Mouse (Mus musculus) stomach, embryonic 15.5 days (tissue): Measurements from ENCODE around the gene Pde4d. TPM values are rescaled to one million over a fixed set of nuclear protein-coding genes. Genes with fewer than 3 reads are reported as not detected.
A peak's percentile ranks its signal among the peaks of the same experiment; 100 is the strongest.

Experiments
- ATAC-seq: fragments of 200-750 bp; cut with Nextera tagmentation; 2 replicates; pipeline ENCODE4 v1.8.0; 2017; ENCODE audit warnings: low read depth, moderate number of reproducible peaks, moderate TSS enrichment; ENCODE audit not compliant: insufficient read depth, low FRiP score
- H3K27ac ChIP-seq: fragments of 300-500 bp; sonication (generic); 2 replicates; pipeline ENCODE4 v1.5.1; 2015; ENCODE audit warnings: mild to moderate bottlenecking, inconsistent platforms
- H3K27me3 ChIP-seq: fragments of 300-500 bp; sonication (generic); replicated peaks from 2 replicates; pipeline ENCODE4 v1.6.1; 2015; ENCODE audit warnings: inconsistent platforms
- H3K36me3 ChIP-seq: fragments of 300-500 bp; sonication (generic); 2 replicates; pipeline ENCODE4 v1.6.1; 2015; ENCODE audit warnings: inconsistent platforms
- H3K4me1 ChIP-seq: fragments of 300-500 bp; sonication (generic); 2 replicates; pipeline ENCODE4 v1.6.1; 2015; ENCODE audit warnings: inconsistent platforms
- H3K4me2 ChIP-seq: fragments of 300-500 bp; sonication (generic); 2 replicates; pipeline ENCODE4 v1.6.1; 2015; ENCODE audit warnings: mild to moderate bottlenecking, inconsistent platforms
- H3K4me3 ChIP-seq: fragments of 300-500 bp; sonication (generic); replicated peaks from 2 replicates; pipeline ENCODE4 v1.5.1; 2015; ENCODE audit warnings: inconsistent platforms
- H3K9ac ChIP-seq: fragments of 300-500 bp; sonication (generic); 2 replicates; pipeline ENCODE4 v1.6.1; 2015; ENCODE audit warnings: inconsistent platforms
- H3K9me3 ChIP-seq: fragments of 300-500 bp; sonication (generic); 2 replicates; pipeline ENCODE4 v1.6.1; 2016; ENCODE audit warnings: inconsistent platforms
- WGBS: fragments of 180-500 bp; shearing (Covaris S2); methylation state at CpG from one replicate; pipeline ENCODE4 v1.1.7; 2015; 5-methylcytosine and 5-hydroxymethylcytosine counted together
- polyA plus RNA-seq: library from polyadenylated mRNA; unstranded; fragments of >200 nt; fragmentation: Nextera tagmentation; extraction: Ambion mirVana; gene quantifications from 2 replicates; pipeline ENCODE4 v1.2.1, GENCODE M21; 2015

Gene Pde4d
- polyA plus RNA-seq, 1 experiment from 2014 or later: 22.8 TPM

GRCm38 (mm10) chr13:109837921-109838320 is 1388.2 kb downstream of the Pde4d start:
- H3K27ac ChIP-seq: no peak overlapping the region
- no peak overlapping the region for H3K4me3 ChIP-seq
- H3K4me2 ChIP-seq: no peak overlapping the region
- H3K9ac ChIP-seq: no peak overlapping the region
- H3K4me1 ChIP-seq: no peaks in the 10 kb centered on the region
- 87% methylated on average over 7 of the region's 7 CpGs for WGBS
- H3K9me3 ChIP-seq: no peaks in the 10 kb centered on the region
- H3K27me3 ChIP-seq: no peaks in the 10 kb centered on the region
- no peaks in the 10 kb centered on the region for H3K36me3 ChIP-seq
- no peak for ATAC-seq

- WGBS: 25% methylated on average over 2 of the region's 2 CpGs
- H3K36me3 ChIP-seq: no peaks in the 10 kb centered on the region
- H3K9me3 ChIP-seq: no peaks in the 10 kb centered on the region
- no peak for ATAC-seq
- H3K4me2 ChIP-seq: no peak overlapping the region
- no peak overlapping the region for H3K27ac ChIP-seq
- no peaks in the 10 kb centered on the region for H3K27me3 ChIP-seq
- no peak overlapping the region for H3K4me3 ChIP-seq
- no peaks in the 10 kb centered on the region for H3K4me1 ChIP-seq
- H3K9ac ChIP-seq: no peak overlapping the region
Observed at GRCm38 (mm10) chr13:109840251-109840650, 1390.5 kb downstream of the Pde4d start.

- H3K9me3 ChIP-seq: no peaks in the 10 kb centered on the region
- H3K4me1 ChIP-seq: no peaks in the 10 kb centered on the region
- WGBS: 69% methylated on average over 2 of the region's 2 CpGs
- ATAC-seq: no peak
- H3K36me3 ChIP-seq: no peaks in the 10 kb centered on the region
- no peak overlapping the region for H3K4me2 ChIP-seq
- no peak overlapping the region for H3K4me3 ChIP-seq
- H3K27me3 ChIP-seq: no peaks in the 10 kb centered on the region
- H3K9ac ChIP-seq: no peak overlapping the region
- no peak overlapping the region for H3K27ac ChIP-seq
Observed at GRCm38 (mm10) chr13:109841140-109841822, 1391.5 kb downstream of the Pde4d start.

GRCm38 (mm10) chr13:109842982-109843381 is 1393.2 kb downstream of the Pde4d start:
- no peaks in the 10 kb centered on the region for H3K4me1 ChIP-seq
- H3K9me3 ChIP-seq: no peaks in the 10 kb centered on the region
- H3K4me3 ChIP-seq: no peak overlapping the region
- H3K9ac ChIP-seq: no peak overlapping the region
- no peaks in the 10 kb centered on the region for H3K36me3 ChIP-seq
- H3K4me2 ChIP-seq: no peak overlapping the region
- H3K27ac ChIP-seq: no peak overlapping the region
- no peaks in the 10 kb centered on the region for H3K27me3 ChIP-seq
- ATAC-seq: no peak
- 95% methylated on average over 2 of the region's 2 CpGs for WGBS

DNA sequence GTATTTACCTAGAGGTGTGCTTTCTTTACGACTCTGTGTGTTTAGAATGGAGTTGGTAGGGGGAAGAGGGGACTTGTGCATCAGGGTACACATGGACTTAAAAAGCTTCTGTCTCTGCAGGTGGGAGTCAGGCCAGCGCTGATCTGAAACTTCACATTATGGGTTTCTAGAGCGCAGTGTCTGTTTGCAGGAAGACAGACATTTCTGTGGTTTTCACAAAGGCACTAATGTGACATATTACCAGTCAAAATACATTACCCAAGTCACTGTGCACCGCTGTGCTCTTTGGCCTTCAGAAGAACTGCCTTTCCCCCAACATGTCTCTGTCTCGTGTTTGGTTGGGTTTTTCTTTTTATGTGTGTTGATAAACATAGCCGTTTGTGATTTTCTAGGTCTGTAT is 1395.1 kb downstream of the Pde4d start:
- ATAC-seq: no peak
- WGBS: 75% methylated on average over 6 of the region's 6 CpGs

GRCm38 (mm10) chr13:109863826-109864225 is 1414.1 kb downstream of the Pde4d start:
- H3K4me1 ChIP-seq: no peaks in the 10 kb centered on the region
- 54% methylated on average over 1 of the region's 1 CpGs for WGBS
- no peaks in the 10 kb centered on the region for H3K9me3 ChIP-seq
- ATAC-seq: no peak
- no peak overlapping the region for H3K4me2 ChIP-seq
- no peak overlapping the region for H3K9ac ChIP-seq
- no peaks in the 10 kb centered on the region for H3K36me3 ChIP-seq
- no peaks in the 10 kb centered on the region for H3K27me3 ChIP-seq
- H3K27ac ChIP-seq: no peak overlapping the region
- no peak overlapping the region for H3K4me3 ChIP-seq

More for the DNA sequence above, 1395.1 kb downstream of the Pde4d start:
- H3K4me2 ChIP-seq: no peak overlapping the region
- H3K9ac ChIP-seq: no peak overlapping the region
- no peak overlapping the region for H3K4me3 ChIP-seq
- H3K27me3 ChIP-seq: no peaks in the 10 kb centered on the region
- no peak overlapping the region for H3K27ac ChIP-seq
- no peaks in the 10 kb centered on the region for H3K9me3 ChIP-seq
- no peaks in the 10 kb centered on the region for H3K4me1 ChIP-seq
- H3K36me3 ChIP-seq: no peaks in the 10 kb centered on the region

DNA sequence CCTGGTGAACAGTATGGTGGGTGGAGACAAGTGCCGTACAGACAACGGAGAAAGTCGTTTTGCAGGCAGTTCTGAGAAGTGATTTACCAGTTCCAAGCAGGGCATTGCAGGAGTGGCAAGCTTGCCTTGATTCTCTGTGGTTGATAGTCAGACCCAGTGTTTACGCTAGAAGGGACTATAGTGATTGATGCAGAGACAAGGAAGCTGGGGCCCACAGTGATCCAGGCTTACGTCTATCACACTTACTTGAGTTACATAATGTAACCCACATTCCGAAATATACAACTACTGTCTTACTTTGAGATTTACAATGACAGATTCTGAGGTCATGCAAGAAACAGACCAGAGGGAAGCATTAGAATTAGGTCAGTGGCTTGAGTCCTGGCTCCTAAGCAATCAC is 1414.6 kb downstream of the Pde4d start:
- WGBS: 68% methylated on average over 6 of the region's 6 CpGs
- no peaks in the 10 kb centered on the region for H3K4me1 ChIP-seq
- H3K9ac ChIP-seq: no peak overlapping the region
- H3K4me2 ChIP-seq: no peak overlapping the region
- no peak overlapping the region for H3K4me3 ChIP-seq
- ATAC-seq: no peak
- H3K27me3 ChIP-seq: no peaks in the 10 kb centered on the region
- H3K36me3 ChIP-seq: no peaks in the 10 kb centered on the region
- no peaks in the 10 kb centered on the region for H3K9me3 ChIP-seq
- H3K27ac ChIP-seq: no peak overlapping the region

- no peak overlapping the region for H3K4me3 ChIP-seq
- no peaks in the 10 kb centered on the region for H3K27me3 ChIP-seq
- no peaks in the 10 kb centered on the region for H3K36me3 ChIP-seq
- no peaks in the 10 kb centered on the region for H3K4me1 ChIP-seq
- H3K27ac ChIP-seq: no peak overlapping the region
- no peak for ATAC-seq
- no peaks in the 10 kb centered on the region for H3K9me3 ChIP-seq
- H3K9ac ChIP-seq: no peak overlapping the region
- WGBS: 56% methylated on average over 8 of the region's 8 CpGs
- H3K4me2 ChIP-seq: no peak overlapping the region
Observed at GRCm38 (mm10) chr13:109880392-109880791, 1430.6 kb downstream of the Pde4d start.

GRCm38 (mm10) chr13:109881161-109881857 is 1431.6 kb downstream of the Pde4d start:
- ATAC-seq: peak; percentile 53; the same call in 1 of the 2 replicates

GRCm38 (mm10) chr13:109883636-109884035 is 1433.9 kb downstream of the Pde4d start:
- Histone ChIP-seq H3K36me3 (no peaks in the 10 kb centered on the region), H3K4me3 (no peak overlapping the region), H3K27me3 (no peaks in the 10 kb centered on the region), H3K4me1 (no peaks in the 10 kb centered on the region), H3K9ac (no peak overlapping the region), H3K27ac (no peak overlapping the region), H3K4me2 (no peak overlapping the region), H3K9me3 (no peaks in the 10 kb centered on the region)
- 58% methylated on average over 5 of the region's 5 CpGs for WGBS
- ATAC-seq: no peak

More at GRCm38 (mm10) chr13:109881161-109881857, 1431.6 kb downstream of the Pde4d start:
- Histone ChIP-seq H3K27me3 (no peaks in the 10 kb centered on the region), H3K4me3 (no peak overlapping the region), H3K9ac (no peak overlapping the region), H3K9me3 (no peaks in the 10 kb centered on the region), H3K36me3 (no peaks in the 10 kb centered on the region), H3K4me1 (no peaks in the 10 kb centered on the region), H3K27ac (no peak overlapping the region), H3K4me2 (no peak overlapping the region)
- WGBS: 66% methylated on average over 11 of the region's 11 CpGs

DNA sequence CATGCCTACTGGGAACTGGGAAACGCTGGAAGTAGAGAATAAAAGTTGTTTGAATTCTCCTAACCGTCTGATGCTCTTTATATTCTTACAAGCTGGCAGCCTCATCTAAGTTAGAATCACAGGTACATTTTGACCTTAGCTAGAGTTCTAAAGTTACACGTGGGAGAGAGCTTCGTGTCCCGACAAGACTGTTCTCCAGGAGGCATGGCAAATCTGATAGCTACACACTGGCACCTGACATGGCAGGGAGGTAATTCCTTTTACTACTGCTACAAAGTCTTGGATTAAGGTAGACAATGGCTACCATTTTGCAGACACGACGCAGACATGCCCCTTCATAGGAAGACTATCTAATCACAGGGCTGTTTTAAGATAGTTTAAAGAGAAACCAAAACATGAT is 1435.1 kb downstream of the Pde4d start:
- 88% methylated on average over 7 of the region's 7 CpGs for WGBS
- no peaks in the 10 kb centered on the region for H3K4me1 ChIP-seq
- no peaks in the 10 kb centered on the region for H3K36me3 ChIP-seq
- H3K27ac ChIP-seq: no peak overlapping the region
- H3K9ac ChIP-seq: no peak overlapping the region
- H3K9me3 ChIP-seq: no peaks in the 10 kb centered on the region
- ATAC-seq: no peak
- no peaks in the 10 kb centered on the region for H3K27me3 ChIP-seq
- no peak overlapping the region for H3K4me2 ChIP-seq
- H3K4me3 ChIP-seq: no peak overlapping the region

GRCm38 (mm10) chr13:109888293-109888692 is 1438.5 kb downstream of the Pde4d start:
- ATAC-seq: no peak
- 82% methylated on average over 4 of the region's 4 CpGs for WGBS

More at GRCm38 (mm10) chr13:109888293-109888692, 1438.5 kb downstream of the Pde4d start:
- Histone ChIP-seq H3K36me3 (no peaks in the 10 kb centered on the region), H3K4me1 (no peaks in the 10 kb centered on the region), H3K9me3 (no peaks in the 10 kb centered on the region), H3K9ac (no peak overlapping the region), H3K27me3 (no peaks in the 10 kb centered on the region), H3K4me3 (no peak overlapping the region), H3K27ac (no peak overlapping the region), H3K4me2 (no peak overlapping the region)
